Mouse (Mus musculus): ENCODE data around the gene Nsun2.

- TF ChIP-seq CTCF (IDR thresholded peaks at IDR 0.05; ENCODE audit: extremely low read depth, insufficient read depth, low read length) = no peak
- no peak for TF ChIP-seq POLR2A (IDR thresholded peaks at IDR 0.05; ENCODE audit: extremely low read depth, insufficient read depth, low read length)
These were observed 28.5 kb downstream of the Nsun2 start for GRCm38 (mm10) chr13:69562004-69562403.

Data from cortical plate, adult 2 months (tissue).